Mouse (Mus musculus): ENCODE data around the gene Gm48551.

DNA sequence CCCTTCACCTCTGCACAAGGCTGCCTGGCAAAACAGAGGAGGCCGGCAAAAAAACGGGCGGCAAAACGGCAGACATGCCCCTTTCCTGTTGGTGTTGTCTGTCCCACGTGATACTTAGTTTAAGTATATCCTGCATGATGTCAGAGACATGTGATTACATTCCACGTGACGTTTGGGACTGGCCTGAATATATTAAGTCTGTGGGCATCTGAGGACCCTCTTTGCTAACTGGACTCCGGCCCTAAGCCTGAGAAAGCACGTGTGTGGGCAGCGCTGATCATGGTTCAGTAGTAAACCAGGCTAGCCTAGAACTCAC lies 16.9 kb downstream of the Gm48551 start:
- no peak for TF ChIP-seq POLR2A (IDR thresholded peaks at IDR 0.05; ENCODE audit: borderline replicate concordance, extremely low read depth, low read depth, low read length)
- no peak for TF ChIP-seq CTCF (IDR thresholded peaks at IDR 0.05; ENCODE audit: insufficient read depth, low read length)

Data from lung, adult 2 months (tissue).